Mouse (Mus musculus) stomach, postnatal 0 days (tissue): ENCODE data around the gene Per1.

ENCODE experiments used
- CTCF ChIP-seq: IDR thresholded peaks from 2 replicates; pipeline ENCODE4 v1.5.1; 2016; ENCODE audit warnings: antibody characterized with exemption, low read depth, mild to moderate bottlenecking, moderate library complexity
- EP300 ChIP-seq: optimal IDR thresholded peaks from 2 replicates; pipeline ENCODE3; 2016; ENCODE audit warnings: antibody characterized with exemption

DNA sequence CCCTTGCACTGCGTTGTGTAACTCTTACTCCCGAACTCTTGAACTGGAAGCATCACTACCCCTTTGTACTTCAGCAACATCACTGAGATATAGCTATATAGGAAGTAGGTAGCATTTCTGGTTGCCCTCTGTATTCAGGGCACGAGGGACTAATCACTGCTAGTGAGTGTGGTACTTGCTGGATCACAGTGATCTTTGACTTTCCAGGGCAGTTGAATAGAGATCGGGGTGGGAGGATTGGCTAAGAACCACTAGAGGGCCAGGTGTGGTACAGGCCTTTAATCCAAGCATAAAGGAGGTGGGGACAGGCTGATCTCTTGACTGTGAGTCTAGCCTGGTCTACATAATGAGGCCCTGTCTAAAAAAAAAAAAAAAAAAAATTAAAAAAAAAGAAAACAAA lies 2.1 kb upstream of the Per1 start:
- no peak for TF ChIP-seq EP300
- TF ChIP-seq CTCF, result peak; percentile 48
